Mouse (Mus musculus): ENCODE data around the gene Hipk2.

The Hipk2 gene

DNA sequence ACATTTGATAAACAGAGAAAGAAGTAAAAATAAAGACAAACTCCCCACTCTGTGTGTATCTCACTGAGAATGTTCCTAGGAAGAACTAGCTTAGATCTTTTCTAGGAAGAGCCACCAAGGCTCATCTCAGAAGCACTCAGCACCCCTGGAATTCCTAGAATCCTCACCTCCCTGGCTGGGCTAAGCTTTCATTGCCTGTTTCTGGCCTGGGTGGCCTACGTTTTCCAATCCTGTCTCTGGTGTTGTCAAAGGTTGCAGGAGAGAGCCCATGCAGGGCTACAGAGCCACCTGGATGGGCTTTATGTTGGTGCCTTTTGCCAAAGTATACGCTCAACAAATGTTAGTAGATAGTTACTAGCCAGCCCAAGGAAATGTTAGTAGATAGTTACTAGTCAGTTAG lies 120.0 kb downstream of the Hipk2 start:
- DNase-seq (ENCODE audit: low read depth, low spot score), result no peak

DNA sequence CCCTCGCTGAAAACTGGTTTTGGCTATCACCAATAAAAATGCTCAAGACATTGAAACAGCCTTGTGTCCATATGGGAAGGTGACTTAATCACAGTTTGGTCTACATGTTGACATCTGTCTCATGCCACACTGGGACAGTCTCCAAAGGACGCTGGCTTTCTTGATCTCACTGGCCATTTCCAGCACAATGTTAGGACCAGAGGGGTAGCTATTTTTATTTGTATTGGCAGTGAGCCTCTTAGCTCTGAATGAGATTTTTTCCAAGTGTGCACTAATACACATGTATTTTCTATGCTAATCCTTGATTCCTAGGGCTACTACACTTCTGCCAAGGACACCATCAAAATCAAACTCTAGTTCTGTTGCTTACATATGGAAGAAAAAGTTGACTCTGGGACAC lies 120.8 kb downstream of the Hipk2 start:
- DNase-seq (ENCODE audit: low read depth, low spot score), result no peak

DNA sequence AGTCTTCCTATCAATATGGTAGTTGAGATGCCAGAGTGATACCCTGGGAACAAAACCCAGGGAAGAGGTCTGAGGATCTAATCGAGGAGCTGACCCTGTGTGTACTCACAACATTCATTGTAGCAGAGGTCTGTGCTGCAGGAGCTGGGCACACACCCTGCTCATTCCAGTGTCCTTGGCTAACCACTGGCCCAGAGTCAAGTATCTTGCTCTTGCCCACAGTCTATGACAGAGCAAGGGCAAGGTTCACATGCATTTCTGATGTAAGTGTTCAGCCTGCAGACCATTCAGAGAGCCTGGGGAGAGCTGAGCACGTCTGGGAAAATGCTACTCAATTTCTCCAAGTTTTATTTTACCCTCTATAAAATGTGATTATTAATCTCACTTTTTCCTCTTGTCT lies 122.2 kb downstream of the Hipk2 start:
- DNase-seq (ENCODE audit: low read depth, low spot score), result no peak

DNA sequence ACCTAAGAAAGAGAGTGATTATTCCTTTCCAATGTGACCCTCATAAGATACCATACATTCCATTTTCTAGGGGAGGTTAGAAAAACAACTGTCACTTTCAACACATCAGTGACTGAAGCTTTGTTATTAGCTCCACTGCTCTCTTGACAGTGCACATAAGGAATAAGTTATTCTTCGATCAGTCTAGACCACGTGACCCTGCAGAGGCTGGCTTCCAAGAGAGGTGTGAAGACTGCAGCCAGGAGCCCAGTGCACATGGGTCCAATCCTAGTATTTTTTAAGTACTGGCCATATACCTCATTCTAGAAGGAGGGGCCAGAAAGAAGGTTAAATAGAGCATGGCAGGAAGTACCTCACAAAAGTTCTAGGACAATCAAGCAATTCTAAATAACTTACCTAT lies 122.9 kb downstream of the Hipk2 start:
- no peak for DNase-seq (ENCODE audit: low read depth, low spot score)

DNA sequence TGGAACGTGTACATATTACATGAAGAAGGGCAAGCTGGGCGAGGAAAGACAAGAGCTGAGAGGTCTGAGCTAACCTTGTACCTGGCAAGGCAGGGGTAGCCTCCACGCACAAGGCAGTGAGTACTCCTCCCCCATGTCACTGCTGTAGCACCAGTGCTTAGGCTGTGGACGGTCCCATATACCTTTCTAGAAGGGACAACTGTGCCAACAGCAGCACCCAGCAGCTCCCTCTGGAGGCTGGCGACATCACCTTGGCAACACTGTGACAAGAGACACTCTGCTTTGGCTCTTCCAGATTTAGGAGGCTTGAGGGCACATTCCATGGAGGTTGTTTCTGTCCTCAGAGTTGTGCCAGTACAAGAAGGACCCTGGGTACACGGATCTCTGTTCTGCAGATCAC lies 123.5 kb downstream of the Hipk2 start:
- no peak for DNase-seq (ENCODE audit: low read depth, low spot score)

DNA sequence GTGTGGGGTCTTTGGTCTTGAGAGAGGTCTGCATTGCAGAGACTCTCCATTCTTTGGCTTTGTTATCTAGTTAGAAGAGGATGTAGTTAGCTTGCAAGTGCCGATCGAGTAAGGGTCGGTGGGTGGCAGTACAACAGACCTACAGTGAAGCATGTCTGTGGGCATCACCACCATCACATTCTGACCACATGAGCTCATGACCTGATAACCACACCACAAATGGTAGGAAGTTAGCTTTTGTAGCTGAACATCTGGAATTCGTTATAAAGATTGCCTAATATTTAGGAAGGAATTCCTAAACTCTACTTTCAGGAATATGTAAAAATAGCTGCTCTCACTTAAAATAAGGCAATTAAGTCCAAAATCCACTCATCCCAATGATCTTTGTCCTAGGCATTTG lies 127.9 kb downstream of the Hipk2 start:
- no peak for DNase-seq (ENCODE audit: low read depth, low spot score)

DNA sequence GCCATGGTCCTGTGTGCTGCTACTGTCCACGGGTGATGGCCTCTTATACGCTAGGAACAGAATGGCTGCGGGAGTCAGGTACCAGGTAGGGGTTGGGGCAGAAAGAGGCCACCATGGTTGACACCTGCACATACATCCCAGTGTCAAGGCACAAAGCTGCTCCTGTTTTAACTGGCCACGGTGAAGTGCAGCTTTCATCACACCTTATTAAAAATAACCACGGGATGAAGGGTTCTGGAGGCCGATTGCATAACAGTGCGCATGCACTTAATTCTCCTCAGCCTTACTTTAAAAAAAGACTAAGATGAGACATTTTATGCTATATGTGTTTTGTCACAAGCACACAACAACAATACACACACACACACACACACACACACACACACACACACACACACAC lies 132.6 kb downstream of the Hipk2 start:
- DNase-seq (ENCODE audit: low read depth, low spot score), result no peak

DNA sequence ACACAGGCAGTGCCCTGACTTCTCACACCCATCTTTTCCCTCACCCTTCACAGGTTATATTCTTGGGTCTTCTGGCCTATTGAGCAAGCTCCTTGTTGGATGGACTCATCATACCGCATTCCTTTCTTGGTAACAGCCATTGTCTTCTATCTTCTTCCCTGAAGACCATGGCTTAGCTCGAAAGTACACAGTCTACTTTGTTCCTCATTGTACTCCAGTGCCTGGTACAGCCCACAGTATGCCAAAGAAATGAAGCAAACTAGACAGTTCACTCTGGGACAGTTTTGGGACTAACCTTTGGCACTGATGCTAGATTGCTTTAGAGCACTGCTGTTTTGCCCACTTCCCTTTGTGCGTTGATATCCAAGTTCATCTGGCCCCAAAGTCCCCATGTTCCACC lies 133.5 kb downstream of the Hipk2 start:
- no peak for DNase-seq (ENCODE audit: low read depth, low spot score)

DNA sequence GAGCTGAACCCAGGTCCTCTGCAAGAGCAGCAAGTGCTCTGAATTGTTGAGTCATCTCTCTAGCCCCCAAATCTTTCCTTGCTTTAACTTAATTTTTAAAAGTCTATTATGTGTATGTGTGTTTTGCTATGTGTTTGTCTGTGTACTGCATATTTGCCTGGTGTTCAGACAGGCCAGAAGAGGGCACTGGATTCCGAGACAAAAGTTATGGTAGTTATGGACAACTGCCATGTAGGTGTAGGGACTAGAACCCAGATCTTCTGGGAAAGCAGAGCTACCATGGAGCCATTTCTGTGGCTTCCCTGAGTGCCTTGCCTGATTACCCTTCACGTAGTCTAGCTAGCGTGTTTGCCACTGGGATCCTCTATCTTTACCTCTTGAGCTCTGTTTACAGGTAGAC lies 134.9 kb downstream of the Hipk2 start:
- no peak for DNase-seq (ENCODE audit: low read depth, low spot score)

DNA sequence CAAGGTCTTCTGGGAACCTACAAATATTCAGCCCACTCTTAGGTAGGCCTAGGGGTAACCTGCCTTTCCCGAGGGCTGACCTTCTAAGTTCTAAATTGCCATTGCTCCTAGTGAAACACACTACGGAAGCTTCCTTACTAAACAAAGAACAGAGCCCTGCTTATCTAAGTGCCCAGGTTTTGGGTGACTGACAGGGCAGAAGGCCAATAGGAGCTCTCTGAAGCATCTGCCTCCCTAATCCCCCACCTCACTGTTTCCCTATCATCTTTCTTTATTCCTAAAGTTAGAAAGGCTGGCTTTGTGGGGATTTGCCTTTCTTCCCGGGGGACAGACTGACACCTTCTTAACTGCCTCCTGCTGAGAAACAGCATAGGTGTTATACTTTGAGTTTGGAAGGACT lies 136.7 kb downstream of the Hipk2 start:
- DNase-seq (ENCODE audit: low read depth, low spot score), result no peak

DNA sequence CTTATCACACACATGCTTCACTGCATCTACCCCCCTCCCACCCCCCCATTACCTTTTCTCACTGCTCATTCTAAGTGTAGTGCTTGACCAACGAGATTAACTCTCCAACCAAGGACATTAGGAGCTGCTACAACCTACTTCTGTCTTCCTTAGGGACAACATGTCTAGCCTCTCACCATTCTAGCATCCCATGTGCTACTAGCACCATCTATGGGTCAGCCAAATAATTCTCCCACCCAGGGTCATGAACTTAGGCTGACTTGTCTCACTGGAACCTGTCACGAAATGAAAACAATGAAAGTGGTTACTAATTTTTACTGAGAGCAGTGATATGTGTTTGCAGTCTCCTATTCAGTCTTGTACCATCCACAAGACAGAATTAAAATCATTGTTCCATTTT lies 138.2 kb downstream of the Hipk2 start:
- DNase-seq (ENCODE audit: low read depth, low spot score), result no peak

DNA sequence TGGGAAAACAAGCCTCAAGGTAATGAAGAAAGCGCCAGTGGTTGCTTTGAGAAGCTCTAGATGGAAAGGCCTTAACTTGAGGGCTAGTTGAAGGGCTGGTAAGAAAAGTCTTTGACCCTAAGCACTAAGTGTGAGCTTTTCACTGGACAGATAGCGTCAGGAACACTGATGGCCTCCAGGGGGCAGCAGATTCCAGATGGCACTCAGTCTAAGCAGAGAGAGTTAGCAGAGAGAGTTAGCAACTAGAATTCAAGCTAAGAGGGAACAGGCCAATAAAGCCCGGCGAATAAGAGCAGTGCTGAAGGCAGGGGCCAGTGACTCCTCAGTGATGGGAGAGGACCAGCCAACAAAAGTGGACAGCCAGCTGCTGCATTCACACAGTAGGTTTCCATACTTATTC lies 139.7 kb downstream of the Hipk2 start:
- DNase-seq (ENCODE audit: low read depth, low spot score), result peak; percentile 81

DNA sequence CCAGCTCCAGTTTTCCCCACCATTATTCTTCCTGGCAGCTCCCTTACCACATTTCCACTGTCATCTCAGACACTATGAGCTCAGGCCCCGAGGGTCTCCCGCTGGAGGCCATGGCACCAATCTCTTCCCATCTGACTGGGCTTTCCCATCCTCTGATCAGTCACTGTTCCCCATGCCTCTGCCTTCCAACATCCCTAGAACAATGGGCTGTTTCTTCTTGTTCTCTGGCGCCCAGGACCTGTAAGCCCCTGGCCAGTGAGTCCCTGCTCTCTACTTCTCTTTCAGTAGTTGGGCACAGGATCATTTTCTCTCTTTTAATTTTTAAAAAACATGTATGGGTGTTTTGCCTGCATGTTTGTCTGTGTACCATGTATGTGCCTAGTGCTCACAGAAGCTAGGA lies 143.3 kb downstream of the Hipk2 start:
- no peak for DNase-seq (ENCODE audit: low read depth, low spot score)

DNA sequence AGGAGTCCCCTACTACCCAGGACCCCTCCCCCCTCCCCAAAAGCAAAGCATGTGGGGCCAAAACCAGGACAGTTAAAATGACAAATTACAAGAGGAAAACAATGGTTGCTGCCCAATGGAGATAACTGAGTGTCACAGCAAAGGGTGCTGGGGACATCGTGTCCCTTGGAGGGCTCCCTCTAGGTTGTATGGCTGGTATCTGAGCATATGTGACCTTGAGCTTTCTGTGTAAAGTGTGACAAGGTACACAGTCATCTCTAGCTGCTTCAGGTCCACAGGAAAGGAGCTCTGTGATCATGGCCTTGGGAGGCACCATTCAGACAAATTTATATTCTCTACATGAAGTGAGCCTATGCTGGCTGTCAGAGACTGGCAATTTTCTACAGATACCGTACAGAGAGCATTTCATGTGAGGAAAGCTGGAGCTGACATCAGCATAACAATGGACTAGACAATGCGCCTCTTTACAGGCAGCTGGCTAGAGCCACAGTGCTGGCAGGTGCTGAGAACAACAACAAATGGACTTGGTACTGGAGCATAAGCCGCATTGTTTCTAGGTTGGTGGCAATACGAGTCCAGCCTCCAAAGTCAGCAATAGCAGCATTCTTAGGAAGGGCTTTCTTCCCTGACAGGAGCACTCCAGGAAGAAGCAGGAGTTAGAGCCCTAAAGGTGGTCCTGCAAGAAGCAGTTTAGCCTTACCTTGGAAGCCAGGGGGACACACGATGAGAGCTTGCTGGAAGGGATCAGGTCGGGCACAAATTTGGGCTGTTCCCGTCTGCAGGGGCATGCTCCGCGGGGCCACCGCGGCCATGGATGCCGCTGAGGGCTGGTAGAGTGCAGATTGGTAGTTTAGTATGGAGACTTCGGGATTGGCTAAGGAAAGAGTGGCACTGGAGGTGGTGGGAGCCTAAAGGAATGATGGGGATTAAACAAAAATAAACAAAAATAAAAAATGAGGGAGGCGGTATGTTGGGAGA lies 145.5 kb downstream of the Hipk2 start:
- no peak for DNase-seq (ENCODE audit: low read depth, low spot score)

DNA sequence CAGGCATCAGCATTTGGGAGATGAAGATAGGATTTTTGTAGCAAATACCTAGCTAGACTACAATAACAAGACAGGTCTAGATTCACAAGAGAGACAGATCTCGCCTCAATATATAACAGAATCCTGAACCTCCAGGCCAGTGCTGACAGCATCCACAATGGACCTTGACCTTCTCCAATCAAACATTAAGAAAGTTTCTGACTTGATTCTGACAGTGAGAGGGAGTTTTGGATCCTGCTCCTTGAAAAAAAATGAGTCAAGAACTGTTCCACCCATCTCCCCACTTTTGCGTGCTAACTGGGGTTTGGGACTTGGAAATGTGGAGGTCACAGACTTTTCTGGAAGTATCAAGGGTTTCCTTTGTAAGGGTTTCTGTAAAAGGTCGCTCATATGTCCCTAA lies 150.4 kb downstream of the Hipk2 start:
- DNase-seq (ENCODE audit: low read depth, low spot score), result no peak

DNA sequence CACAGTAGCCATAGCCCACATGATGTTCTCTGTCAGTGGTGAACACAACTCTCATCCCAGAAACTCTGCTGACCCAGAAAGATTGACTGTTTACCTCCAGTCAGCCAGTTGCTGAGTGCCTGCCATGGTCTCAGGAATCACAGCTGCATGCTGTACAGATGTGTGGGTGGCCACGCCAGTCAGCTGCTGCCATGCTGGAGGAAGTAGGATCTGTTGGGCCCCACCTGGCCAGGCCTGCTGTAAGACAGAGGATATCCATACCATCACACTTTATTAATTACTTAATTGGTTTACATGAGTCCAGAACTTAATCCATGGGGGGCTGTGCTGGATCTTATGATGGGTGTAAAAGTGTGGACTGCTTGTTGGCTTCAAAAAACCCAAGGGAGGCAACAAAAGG lies 154.6 kb downstream of the Hipk2 start:
- DNase-seq (ENCODE audit: low read depth, low spot score), result no peak

DNA sequence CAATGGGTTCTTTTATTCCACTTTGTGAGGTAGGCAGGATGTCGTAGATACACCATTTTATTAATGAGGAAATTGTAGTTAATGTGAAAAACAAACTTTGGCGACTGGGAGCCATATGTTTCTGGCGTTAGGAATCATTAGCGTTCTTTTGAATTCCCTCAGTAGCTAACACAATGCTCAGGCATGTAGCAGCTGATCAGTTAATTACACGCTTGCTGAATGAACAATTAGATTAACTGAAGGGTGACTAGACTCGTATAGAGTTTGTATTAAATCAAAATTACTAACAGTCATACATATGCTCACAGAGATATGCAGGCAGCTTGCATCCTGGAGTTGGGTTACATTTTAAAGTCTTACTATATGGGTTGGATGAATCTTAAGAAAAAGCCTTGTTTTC lies 156.7 kb downstream of the Hipk2 start:
- no peak for DNase-seq (ENCODE audit: low read depth, low spot score)

DNA sequence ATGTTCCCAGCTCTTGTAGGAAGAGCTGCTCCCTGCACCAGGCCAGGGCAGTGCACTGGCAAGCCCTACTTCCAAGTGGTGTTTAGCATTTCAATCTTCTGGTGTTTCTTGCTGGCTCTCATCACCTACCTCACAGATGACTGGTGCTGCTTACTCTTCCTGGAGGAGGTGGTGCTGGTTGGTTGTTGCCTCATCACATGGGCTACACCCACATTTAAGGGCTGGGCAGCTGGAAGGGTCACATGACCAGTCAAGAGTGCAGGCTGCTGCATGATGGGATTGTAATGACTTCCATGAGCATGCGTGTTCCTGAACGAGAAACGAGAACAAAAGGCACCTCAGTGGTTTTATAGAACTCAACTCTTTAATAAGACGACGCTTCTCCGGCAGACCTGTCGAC lies 157.3 kb downstream of the Hipk2 start:
- DNase-seq (ENCODE audit: low read depth, low spot score), result no peak

DNA sequence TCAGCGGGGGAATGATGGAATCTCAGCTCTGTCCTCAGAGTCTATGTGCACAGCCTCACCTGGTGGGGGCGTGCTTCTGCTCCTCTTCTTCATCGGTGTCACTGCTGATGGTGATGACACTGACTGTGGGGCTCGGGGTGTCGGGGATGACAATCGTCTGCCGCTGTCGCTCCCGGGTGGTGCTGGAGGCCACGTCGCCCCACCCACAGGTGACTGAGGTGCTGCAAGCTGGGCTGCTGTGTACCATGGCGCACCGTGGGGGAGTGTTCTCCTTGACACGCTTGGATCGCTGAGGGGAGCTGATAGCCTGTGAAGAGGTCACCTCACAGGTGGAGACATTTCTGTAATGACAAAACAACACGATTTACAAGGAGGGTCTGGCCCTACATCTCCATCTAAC lies 160.1 kb downstream of the Hipk2 start:
- DNase-seq (ENCODE audit: low read depth, low spot score), result no peak

DNA sequence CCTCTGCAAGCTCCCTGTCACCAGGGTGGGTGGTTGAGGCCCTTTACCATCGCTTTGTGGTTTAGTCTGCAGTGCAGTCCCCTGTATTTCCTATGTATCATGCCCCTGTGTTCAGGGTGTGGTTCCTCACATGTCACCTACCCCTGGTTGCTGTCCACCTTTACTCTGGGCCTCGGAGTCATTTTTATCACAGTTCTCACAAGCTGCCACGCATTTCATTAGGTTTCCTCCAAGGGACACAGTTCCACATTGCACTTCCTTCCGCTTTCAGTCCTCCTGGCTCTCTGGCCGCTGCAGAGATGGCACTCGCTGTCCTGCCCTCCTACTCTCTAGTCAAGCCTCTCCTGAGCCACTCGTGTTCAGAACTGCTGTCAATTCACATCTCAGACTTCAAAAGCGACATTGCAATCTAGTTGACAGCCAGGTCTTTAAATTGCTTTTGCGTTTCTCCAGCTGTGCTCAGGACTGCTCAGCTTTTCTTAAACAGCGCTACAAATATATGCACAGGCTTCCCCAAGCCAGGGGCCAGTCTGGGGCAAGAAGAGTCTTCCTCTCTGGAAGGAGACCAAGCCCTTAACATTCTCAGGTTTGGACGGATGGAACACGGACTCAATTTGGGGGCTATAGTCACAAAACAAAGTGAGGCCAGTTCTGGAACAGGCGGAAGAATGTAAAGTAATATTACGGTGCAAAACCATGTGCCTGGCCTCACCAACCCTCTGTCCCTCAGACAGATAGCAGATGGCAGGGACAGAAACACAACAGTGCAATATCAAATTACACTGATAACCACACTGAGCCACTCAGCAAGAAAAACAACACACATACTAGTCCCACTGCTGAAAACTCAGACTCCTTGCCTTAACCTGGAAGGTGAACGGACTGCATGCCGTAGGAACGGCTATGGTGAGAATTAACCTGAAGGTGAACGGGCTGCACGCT lies 161.7 kb downstream of the Hipk2 start:
- no peak for DNase-seq (ENCODE audit: low read depth, low spot score)

DNA sequence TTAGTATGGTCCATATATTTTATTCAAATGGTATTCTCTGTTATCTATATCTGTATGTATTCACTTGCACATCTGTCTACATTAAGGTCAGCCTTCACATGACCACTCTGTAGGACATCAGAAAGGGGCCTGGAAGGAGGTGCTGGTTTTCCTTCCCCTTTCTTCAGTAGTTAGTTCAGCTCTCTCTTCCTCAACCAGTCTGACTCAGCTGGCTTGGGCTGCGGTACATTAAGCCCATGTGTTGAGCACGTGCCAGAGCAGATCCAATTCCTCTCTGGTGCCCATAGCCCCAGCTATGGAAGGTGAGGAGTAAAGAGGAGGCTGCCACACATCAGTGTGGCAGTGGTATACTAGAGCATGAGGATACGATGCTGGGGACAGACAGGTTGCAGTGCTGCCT lies 165.5 kb downstream of the Hipk2 start:
- no peak for DNase-seq (ENCODE audit: low read depth, low spot score)

DNA sequence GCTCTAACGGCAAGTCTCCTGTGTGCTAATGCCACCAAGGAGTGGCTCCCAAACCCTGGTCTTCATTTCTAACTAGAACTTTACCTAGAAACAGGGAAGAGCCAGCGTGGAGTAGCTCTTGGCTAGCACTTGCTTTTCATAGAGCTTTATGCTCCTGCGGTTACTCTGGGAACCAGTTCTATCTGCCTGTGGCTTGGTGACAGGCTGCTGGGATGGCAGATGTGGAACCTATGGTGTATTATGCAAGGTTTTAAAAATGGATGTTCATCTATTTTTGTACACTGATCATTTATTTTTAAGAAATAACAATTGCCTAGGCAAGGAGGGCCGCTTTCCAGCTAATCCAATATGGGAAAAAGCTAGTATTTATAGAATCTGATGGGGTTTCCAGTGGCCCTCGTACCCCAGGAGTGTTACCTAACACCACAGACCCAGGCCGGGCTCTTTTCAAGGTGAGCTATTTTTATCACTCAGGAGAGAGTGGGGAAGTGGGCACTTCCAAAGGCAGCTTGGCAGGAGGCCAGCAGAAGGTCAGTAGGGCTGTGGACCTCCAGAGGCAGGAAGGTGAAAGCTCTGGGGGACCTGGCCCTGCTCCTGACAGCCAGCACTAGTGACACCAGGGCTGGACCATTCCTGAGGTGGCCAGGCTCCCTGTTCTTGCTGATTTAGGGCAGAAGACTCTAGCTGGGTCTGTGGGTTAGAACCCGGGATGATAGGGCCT lies 171.5 kb downstream of the Hipk2 start:
- no peak for DNase-seq (ENCODE audit: low read depth, low spot score)
